Mouse (Mus musculus) hindbrain, embryonic 14.5 days (tissue): ENCODE results near the gene Ttc7. TPM values are rescaled to one million over a fixed set of nuclear protein-coding genes. Genes with fewer than 3 reads are reported as not detected.

Experiments
- polyA plus RNA-seq: library from polyadenylated mRNA; unstranded; fragments of >200 nt; fragmentation: Nextera tagmentation; extraction: Ambion mirVana; gene quantifications from 2 replicates; pipeline ENCODE4 v1.2.1, GENCODE M21; 2014

Ttc7 gene
- polyA plus RNA-seq, 1 experiment from 2014 or later, result 6.3 TPM

Other genes with a start within 250 kb of the Ttc7 start
- gene Socs5, start 175.2 kb upstream of the Ttc7 start, polyA plus RNA-seq, result 22.1 and 24.0 TPM in 2 replicates
- gene Mcfd2, start 17.0 kb upstream of the Ttc7 start, polyA plus RNA-seq, result 47.0 and 49.0 TPM in 2 replicates
- not detected in 2 replicates for gene Stpg4, start 144.9 kb downstream of the Ttc7 start, polyA plus RNA-seq
- 2,858 and 2,871 TPM in 2 replicates for gene Calm2, start 164.0 kb downstream of the Ttc7 start, polyA plus RNA-seq